Mouse (Mus musculus): ENCODE results near the gene Lrrn1.

GRCm38 (mm10) chr6:107495830-107496229 lies 33.7 kb upstream of the Lrrn1 start:
- no peak for TF ChIP-seq EP300 (IDR thresholded peaks at IDR 0.05; ENCODE audit: low read length)
- TF ChIP-seq HCFC1 (IDR thresholded peaks at IDR 0.05; ENCODE audit: low read depth, low read length), result no peak
- no peak for TF ChIP-seq BHLHE40 (IDR thresholded peaks at IDR 0.05; ENCODE audit: low read depth, low read length)
- no peak for TF ChIP-seq MAFK (IDR thresholded peaks at IDR 0.05; ENCODE audit: insufficient replicate concordance, low read length)
- no peak for TF ChIP-seq CTCF (conservative IDR thresholded peaks at IDR 0.05 in 1 of 2, IDR thresholded peaks at IDR 0.05 in 1 of 2; ENCODE audit: low read depth in 2 of 2, low read length in 2 of 2)
- TF ChIP-seq POLR2A (IDR thresholded peaks at IDR 0.05; ENCODE audit: low read depth, low read length), result no peak
- TF ChIP-seq MEF2A (IDR thresholded peaks at IDR 0.05; ENCODE audit: borderline replicate concordance, low read depth, low read length), result no peak
- no peak for TF ChIP-seq MAX (IDR thresholded peaks at IDR 0.05; ENCODE audit: low read length)
- TF ChIP-seq UBTF (IDR thresholded peaks at IDR 0.05; ENCODE audit: low read depth, low read length), result no peak
- TF ChIP-seq MYC (IDR thresholded peaks at IDR 0.05; ENCODE audit: low read depth, low read length), result no peak

All from CH12.LX (cell line).